Mouse (Mus musculus) right cerebral cortex, postnatal 14 days (tissue): Measurements from ENCODE around the gene Zfp90.
"Not testable (repeated sequence)": the region's sequence is repeated elsewhere in the genome, so short reads cannot be mapped to it uniquely, and the experiment has no call there.

Experiments
- DNase-seq: peaks from one replicate; pipeline ENCODE4 v3.0.0; 2022

Zfp90 gene

DNA sequence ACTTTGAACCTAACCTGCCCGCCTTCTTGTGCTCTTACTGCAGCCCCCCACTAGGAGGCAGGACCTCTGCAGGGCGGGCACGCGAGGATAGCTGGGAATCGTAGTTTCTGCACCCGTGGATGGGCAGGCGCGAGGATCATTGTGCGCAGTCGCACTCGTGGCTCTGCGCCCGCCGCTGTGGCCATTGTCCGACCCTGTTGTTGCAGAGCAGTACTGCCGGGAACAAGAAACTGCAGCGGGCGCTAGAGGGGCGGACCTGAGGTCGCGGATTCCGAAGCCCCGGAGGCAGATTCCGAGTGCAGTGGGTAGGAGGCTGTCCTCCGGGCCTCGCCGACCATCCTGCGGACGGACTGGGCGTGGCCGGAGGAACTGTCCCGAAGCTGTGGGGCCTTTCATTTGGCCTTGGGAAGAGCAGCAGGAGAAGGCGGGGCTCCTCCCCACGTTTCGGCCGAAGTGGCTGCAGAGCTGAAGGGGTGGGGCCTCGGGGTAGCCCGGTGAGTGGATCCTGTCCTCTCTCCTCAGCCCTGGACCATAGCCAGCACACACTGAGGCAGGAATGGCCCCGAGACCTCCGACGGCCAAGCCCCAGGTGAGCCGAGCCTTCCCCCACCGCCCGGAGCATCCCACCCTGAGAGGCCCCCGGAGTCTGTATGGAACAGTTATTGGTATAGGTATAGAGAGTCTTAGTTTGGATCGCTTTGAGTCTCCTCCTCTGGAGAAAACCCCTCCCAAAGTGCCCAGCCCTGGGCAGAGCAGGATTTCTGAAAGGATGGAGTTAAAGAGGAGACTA is at the start of gene Zfp90:
Zfp90 (plus strand) TSS at position 146 of the 790 bp plus-strand sequence.
- peak; percentile 95 for DNase-seq

DNA sequence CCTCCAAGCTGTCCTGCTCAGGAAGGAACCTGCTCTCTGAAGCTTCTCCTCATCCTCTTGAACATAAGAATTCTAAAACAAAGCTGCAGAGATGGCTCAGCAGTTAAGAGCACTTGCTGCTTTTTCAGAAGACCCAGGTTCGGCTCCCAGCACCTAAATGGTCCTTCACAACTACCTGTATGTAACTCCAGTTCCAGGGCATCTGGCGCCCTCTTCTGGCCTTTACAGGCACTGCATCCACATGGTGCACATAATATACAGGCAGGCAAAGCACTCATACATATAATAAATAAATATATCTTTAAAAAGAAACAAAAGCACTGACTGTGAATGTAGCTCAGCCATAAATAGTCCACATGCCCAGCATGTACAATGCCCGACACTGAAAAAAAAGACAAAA is 46.6 kb upstream of the Zfp90 start:
- DNase-seq = no peak

DNA sequence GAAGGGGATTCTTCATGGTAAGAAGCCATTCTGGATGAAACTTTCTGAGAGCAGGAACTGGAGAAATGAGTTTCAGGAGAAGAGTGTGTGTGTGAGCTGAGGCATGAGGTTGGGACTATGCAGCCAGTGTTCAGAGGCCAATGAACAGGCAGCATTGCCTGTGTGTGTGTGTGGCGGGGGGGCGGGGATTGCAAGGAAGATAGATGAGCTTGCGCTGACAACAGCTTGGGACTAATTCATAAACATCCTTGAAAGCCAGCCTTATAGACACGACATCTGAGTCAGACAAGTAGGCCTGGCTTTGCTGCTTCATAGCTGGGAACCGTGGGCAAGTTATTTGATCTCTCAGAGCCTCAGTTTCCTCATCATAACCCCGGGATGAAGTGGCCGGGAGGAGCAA is 46.1 kb upstream of the Zfp90 start:
- DNase-seq = no peak

DNA sequence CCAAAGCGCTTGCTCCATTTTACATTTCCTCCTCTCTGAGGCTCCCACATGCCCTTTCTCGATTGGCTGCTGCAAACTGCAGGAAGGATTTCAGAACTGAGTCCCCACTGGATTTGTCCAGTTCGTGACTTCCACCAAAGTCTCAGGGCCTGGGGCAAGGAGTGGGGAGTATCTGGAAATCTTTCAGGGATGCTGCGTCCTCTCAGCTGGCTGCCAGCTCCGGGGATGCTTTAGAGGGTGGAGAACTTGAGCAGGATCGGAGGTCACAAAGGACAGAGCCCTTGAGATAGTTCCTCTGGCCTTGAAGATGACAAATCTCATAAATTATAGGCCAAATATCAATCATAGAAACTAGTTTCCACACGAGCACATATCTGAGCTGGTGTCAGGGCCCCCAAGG is 39.2 kb upstream of the Zfp90 start:
- DNase-seq = no peak

DNA sequence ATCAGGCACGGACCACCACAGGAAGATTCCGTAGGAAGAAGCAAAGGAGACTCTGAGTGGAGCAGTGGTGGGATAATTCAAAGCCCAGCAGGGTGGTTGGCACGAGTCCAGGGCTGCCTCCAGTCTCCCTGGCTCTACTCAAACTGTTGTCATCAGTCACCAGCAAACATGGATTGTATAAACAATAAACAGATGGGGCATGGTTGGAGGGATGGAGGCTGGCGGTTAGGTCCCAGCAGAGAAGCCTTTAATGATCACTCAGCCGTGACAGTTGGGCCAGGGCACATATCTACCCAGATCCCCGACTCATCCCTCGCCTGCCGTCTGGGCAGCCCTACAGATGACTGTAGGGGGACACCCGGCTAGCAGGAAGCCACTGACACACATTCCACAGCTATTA is 38.3 kb upstream of the Zfp90 start:
- DNase-seq = peak; percentile 22

DNA sequence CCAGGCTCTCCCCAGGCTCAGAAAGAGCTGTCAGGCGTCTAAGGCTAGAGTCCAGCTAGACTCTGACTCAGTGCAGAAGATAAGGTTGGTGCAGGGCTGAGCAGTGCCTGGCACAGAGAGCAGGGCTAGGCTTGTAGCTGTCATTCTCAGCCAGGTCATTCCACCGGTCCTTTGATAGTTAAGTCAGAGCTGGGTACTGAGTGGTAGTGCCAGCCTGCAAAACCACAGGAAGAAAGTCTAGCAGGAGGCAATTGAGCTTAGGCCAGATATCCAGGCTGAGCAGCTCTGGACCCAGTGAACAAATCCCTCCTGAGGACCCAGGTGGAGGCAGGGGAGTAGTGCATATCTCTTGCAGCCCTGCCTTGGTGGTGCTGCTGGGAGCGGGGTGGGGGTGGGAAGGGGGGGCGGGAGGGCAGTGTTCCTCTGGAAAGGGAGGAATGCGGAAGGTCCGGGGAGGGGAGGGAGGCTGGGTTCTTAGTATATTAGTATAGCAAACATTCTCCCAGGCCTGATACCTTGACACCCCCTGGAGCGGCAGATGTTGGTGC is 36.6 kb upstream of the Zfp90 start:
- DNase-seq = no peak

DNA sequence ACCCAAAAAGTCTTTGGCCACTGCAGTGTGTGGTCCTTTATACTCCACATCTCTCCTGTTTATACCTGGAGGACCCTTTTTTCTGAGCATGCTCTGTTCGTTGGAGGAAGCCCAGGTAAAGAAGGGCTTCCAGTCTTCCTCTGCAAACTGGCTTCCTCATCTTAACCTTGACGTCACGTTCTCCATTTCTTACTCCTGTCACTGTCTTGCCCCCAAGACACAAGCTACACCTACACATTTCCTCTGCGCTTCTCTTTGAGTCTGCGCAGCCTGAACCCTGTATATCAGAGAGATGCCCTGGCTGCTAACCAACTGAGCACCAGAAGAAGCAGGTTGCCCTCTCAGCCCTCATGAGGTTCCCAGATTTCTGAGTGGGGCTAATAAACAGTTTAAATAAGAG is 35.8 kb upstream of the Zfp90 start:
- no peak for DNase-seq

DNA sequence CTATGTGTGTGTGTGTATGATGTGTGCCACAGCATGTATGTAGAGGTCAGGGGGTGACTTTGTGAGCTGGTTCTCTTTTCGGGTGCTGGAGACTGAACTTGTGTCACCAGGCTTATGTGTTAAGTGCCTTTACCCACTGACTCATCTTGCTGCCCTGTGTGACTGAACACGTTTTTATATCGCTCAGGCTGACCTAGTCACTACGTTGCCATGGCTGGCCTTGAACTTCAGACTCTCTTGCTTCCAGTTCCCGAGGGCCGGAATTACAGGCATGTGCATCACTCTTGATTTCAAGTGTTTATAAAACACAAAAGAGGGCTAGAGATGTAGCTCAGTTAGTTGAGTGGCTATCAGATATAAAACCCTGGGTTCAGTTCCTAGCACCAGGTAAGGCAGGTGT is 34.1 kb upstream of the Zfp90 start:
- no peak for DNase-seq

DNA sequence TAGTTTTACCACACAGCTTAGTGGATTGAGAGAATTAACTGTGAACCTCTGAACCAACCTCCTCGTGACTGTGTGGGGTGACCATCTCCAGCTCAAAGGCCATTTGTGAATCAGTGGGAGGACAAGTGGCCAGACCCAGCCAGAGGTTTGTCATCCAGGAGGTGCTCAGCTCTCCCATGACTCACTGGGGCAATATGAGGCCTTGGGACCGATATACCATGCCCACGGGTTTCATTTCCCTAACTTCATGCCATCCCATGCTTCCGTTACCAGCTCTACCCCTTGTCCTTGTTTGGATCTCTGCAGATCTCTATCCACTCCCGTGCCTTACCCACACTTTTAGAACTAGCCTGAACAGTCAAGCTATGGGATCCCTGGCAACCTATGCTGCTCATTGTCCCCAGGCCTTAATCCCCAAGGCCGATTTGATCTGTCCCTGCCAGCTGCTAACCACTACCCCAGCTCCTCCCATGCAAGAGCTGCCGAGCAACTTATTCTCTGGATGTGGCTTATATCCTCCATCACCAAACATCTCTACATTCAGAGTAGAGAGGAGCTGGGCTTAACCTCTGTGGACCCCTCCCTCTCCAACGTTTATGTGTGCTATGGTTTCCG is 27.2 kb upstream of the Zfp90 start:
- DNase-seq = no peak

DNA sequence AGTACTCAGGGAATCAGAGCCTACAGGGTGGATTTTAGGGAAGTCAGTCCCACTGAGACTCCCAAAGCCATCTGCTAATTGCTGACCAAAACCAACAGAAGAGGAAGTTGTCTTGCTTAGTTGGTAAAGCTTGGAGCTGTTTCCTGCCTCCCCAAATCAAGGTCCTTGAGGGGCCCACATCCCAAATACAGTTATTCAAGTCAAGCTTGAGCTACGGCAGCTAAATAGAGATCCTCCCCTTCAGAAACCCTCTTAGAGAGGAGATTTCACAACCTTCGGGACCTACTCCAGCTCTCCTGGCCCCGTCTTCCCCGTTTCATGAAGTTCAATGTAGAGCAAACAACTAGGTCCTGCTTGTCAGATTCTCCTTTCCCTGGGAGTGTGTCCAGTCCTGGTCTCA is 20.6 kb upstream of the Zfp90 start:
- no peak for DNase-seq

DNA sequence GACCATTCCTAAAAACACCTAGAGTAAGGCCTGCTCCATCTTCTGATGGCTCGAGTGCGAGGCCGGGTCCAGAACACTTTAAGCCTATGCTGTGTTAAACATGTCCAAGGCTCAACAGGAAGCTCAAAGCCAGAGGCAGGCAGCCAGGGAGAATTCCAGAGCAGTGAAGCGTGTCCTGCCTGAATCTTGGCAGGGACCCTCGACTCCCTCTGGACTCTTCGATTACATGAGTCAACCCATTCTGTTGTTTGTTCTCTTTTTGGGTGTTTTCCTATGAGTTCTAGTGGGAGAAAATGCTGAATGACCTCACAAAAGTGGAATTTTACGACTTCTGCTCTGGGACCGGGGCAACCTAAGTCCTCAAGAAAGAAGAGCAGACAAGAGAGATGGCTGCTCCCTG is 15.4 kb upstream of the Zfp90 start:
- no peak for DNase-seq

DNA sequence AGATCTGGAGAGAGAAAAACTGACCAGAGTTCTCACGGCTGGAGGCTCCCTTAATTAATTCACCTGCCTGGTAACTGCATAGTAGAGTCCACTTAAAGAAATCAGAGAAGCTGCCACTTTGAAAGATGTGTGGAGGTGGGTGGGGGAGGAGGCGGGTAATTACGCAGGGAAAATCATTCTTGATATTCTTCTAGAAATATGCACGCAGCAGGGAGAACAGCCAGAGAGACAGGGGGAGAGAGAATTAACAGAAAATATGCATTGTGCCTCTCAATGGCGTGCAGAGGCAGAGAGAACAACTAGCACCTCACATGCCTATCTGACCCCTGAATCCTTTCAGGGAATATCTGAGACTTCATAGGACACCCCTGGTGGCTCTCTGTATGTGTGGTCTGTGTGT is 14.9 kb upstream of the Zfp90 start:
- no peak for DNase-seq

DNA sequence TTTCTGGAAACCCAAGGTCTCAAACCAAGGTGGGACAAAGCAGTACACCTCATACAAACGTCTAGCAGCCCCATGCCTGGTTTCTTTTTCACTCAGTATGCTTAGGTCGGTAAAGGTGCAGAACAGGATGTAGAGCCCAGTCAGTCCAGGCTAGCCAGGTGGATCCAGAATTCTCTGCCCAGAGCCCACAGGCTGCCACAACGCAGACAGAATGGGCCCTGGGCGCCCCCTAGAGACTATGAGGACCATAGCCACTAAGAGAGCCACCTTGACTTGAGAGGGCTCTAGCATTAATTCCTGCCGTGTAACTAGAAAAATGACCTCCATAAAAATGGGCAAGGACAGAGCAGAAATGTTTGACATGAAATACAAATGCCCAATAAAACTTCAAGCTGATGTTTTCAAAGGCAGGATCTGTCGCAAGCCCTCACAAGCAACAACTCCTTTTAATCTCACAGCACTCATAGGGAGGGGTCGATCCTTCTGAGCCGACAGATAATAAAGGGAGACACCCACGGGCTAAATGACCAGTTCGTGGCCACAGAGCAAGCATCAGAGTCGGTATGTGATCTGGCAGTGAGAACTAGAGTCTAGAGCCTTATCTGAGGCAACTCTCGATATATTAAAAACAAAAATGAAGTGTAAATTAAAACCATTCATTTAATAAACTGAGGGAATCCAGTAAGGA is 11.7 kb upstream of the Zfp90 start:
- DNase-seq = peak; percentile 70

DNA sequence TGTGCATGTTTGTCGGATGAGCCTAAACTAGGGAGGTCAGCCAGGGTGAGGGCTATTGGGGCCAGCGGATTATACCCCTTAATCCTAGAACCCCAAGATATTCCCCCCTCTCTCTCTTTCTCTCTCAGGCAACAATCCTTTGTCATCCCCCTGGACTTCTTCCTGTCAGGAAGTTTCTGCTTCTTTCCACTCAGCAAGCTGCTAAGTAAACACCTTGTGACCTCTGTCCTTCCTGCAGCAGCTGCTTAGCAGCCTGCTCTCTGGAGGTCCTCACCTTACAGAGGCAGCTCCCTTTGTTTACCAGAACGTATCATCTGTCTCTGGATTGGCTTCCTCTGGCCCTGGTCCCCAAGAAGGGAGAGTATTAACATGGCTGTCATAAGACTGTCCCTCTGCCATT is 10.3 kb upstream of the Zfp90 start:
- no peak for DNase-seq

DNA sequence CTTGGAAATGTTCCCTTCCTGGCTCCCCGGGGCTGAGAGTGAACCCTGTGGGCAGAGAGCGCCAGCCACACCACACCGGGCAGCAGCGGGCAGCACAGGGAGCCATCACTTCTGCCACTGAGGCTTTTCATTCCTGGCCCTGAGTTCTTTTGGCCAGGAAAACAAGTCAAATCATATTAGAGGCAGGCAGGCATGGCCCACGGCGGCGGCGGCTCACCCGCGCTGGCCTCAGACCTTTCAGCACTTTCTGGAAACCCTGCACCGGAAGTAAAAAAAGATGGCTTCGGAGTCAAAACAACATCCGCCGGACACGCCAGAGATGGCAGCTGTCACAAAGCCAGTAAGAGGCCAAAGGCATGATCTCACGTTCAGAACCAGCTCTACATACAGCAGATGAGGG is 9.3 kb upstream of the Zfp90 start:
- DNase-seq = no peak

DNA sequence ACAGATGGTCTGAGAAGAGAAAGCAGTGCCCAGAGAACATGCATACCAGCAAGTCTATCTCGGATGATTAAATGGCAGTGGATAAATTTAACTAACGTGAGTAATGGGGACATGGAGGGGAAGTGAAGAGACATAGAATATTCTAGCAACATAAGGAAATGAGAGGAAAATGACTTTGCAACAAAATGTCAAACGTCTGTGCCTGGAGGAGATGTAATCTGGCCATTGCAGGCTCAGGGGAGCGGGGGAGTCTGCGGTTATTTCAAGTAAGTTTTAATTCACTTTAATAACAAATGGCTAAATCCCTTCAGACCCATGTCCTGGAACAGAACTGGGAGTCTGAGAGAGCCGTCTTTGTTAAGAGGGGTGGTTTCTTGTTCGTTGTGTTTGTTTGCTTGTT is 5.1 kb upstream of the Zfp90 start:
- DNase-seq = no peak

DNA sequence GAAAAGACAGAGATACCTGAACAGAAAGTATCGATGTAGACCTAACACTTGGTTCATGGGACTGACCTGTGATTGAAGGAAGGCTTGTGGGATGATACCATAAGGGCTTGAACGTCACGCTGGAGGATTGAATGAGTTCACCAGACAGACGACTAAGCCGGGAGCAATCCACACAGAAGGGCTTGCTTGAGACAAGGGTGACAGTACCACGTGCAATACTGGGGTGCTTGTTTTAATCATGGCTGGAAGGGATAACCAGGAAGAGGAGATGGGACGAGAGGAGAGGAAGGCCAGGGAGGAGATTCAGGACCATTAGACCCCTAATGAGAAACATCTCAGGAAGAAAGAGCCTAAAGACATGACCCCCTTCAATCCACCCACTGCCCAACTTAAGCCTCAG is 4.6 kb upstream of the Zfp90 start:
- DNase-seq = no peak

DNA sequence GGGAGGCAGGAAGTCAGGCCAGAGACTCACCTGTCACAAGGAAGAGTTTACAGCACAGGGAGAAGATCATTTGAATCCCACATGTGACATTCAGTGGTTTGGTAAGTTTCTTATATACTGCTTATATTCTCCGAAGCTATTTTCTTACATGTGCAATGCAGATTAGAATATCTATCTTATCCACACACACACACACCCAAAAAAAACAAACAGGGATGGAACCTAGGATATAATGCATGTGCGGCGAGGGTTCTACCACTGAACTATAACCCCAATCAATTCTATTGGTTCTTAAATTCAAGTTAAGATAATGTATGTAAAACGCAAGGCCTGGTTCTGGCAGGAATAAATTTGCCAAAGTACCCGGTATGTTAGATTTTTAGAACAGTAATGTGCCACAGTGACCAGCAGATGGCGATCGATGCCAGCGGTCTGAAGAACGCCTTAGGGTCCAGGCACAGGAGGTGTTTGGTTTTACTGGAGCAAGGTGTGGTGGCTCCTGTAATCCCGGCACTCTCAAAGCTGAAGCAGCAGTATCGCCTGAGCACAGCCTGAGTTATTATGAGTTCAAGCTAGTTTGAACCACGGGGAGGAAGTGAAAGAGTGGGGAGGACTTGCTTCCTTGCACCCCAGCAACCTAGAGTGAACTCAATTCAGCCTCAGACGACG is 3.2 kb upstream of the Zfp90 start:
- DNase-seq = peak; percentile 61

DNA sequence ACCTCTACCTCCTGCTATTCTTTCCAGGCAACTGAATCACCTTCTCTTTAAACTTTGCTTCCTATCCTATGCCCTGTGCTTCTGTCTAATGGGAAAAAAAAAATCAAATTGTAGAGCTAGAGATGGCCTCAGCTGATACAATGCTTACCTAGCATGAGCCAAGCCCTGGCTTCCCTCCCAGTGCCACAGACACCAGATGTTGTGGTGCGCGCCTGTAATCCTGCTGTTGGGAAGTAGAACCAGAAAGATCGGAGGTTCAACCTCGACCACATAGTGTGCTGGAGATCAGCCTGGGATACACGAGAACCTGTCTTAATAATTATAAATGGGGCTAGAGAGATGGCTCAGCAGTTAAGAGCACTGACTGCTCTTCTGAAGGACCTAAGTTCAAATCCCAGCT is 2.6 kb downstream of the Zfp90 start:
- DNase-seq = no peak

DNA sequence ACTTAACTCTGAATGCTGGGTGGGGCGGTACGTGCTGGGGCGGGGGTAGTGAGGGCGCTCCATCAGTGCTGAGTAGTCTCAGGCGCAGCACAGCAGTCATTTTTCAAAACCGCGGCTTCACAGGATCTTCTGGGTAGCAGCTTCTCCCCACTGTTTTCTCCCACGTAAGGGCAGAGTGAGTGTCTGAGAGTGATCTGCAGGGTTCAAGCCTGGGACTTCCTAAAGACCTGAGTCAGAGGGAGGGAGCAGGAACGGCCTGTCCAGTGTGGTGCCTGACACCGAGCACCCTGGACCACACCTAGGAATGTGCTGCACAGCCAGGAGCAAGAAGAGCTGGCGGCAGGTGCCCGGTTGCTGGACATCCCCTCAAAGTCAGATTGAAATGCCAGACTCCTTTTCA is 16.0 kb downstream of the Zfp90 start:
- DNase-seq = no peak

DNA sequence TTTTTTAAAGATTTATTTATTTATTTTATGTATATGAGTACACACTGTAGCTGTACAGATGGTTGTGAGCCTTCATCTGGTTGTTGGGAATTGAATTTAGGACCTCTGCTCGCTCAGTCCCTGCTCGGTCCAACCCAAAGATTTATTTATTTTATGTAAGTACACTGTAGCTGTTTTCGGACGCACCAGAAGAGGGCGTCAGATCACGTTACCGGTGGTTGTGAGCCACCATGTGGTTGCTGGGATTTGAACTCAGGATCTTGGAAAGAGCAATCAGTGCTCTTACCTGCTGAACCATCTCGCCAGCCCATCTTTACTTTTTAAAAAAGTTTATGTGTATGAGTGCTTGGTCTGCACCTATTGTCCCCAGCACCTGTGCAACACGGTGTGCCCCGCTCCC is 16.8 kb downstream of the Zfp90 start:
- DNase-seq = not testable (repeated sequence)

DNA sequence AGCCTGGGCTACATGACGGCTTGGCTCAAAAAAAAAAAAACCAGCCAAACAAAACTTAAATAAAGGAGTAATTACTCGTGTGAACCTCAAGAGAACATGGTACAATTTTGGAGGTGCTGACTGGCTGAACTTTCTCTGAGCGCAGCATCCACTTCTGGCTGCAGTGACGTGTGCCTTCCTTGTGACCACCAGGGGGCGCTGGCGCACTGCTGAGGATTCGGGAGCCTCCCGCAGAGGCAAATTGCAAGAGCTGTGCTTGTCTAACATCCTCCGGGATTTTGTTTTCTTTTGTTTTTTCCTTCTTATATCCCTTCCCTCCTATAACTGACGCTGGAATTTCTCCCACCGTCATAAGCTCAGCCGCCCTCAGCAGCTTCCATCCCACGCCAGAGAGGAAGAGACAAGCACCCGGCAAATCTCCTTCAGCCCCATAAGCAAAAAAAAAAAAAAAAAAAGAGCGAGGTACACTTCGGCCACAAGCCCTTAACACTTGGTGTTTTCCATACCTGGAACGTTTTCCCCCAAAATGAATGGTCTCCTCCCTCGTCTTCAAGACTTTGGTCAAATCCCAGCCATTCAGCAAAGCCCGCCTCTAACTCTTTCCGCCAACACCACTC is 17.9 kb downstream of the Zfp90 start:
- peak; percentile 94 for DNase-seq

DNA sequence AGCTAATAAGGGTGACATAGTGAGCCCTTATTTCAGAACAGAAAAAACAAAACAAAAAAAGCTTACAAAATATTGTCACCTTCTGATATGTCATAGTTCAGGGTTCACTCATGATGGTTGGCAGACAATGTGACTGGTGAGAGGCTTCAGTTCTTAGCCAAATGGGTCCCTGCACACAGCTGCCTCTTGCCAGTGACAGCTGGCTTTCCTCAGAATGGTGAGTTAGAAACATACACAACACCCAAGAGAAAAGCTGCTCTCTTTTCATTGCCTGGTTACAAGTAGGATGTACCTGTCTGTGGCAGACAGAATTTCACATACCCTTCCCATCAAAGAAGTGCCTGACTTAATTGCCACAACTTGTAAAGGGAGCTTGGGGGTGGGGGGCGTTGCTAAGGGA is 18.5 kb downstream of the Zfp90 start:
- DNase-seq = no peak
